Mouse (Mus musculus) thymus, adult 2 months (tissue): ENCODE data around the gene Meioc. TPM values are rescaled to one million over a fixed set of nuclear protein-coding genes. Genes with fewer than 3 reads are reported as not detected.

ENCODE experiments used
- DNase-seq: peaks from one replicate; pipeline ENCODE4 v3.0.0; 2021
- H3K27ac ChIP-seq: fragments of 200-500 bp; 2 replicates; pipeline ENCODE4 v1.5.1; 2012; ENCODE audit warnings: low read length, control low read depth; ENCODE audit not compliant: control insufficient read depth, insufficient read depth
- H3K27me3 ChIP-seq: fragments of 200-500 bp; 2 replicates; pipeline ENCODE4 v1.6.1; 2012; ENCODE audit warnings: mild to moderate bottlenecking, low read length, moderate library complexity, mixed read lengths; ENCODE audit not compliant: control insufficient read depth, insufficient read depth
- H3K36me3 ChIP-seq: fragments of 200-500 bp; 2 replicates; pipeline ENCODE4 v1.6.1; 2012; ENCODE audit warnings: mild to moderate bottlenecking, low read length, moderate library complexity; ENCODE audit not compliant: control insufficient read depth, insufficient read depth
- H3K4me1 ChIP-seq: fragments of 200-500 bp; replicated peaks from 2 replicates; pipeline ENCODE4 v1.6.1; 2012; ENCODE audit warnings: low read length; ENCODE audit not compliant: control insufficient read depth, insufficient read depth
- H3K4me3 ChIP-seq: fragments of 200-500 bp; 2 replicates; pipeline ENCODE4 v1.5.1; 2012; ENCODE audit warnings: mild to moderate bottlenecking, low read length, control low read depth, moderate library complexity; ENCODE audit not compliant: control insufficient read depth, insufficient read depth
- CTCF ChIP-seq: fragments of 200-500 bp; IDR thresholded peaks from 2 replicates; pipeline ENCODE4 v1.5.1; 2012; ENCODE audit warnings: mild to moderate bottlenecking, control low read depth, low read length, moderate library complexity, borderline replicate concordance; ENCODE audit not compliant: control insufficient read depth, poor library complexity, insufficient read depth; ENCODE audit errors: extremely low read depth
- POLR2A ChIP-seq: fragments of 200-500 bp; IDR thresholded peaks from 2 replicates; pipeline ENCODE4 v1.6.1; 2012; ENCODE audit warnings: mild to moderate bottlenecking, low read length, control low read depth, moderate library complexity; ENCODE audit not compliant: control insufficient read depth, poor library complexity, insufficient read depth; ENCODE audit errors: extremely low read depth
- WGBS: fragments of 180-500 bp; shearing (Covaris S2); methylation state at CpG from one replicate; pipeline ENCODE4 v1.1.7; 2018; 5-methylcytosine and 5-hydroxymethylcytosine counted together
- polyA plus RNA-seq: library from polyadenylated mRNA; depleted of rRNA; stranded (reverse); fragments of >200 nt; gene quantifications from 2 replicates; pipeline ENCODE4 v1.2.3, GENCODE M21; 2012; rRNA removed

Gene Meioc
- not detected in 2 replicates for polyA plus RNA-seq

DNA sequence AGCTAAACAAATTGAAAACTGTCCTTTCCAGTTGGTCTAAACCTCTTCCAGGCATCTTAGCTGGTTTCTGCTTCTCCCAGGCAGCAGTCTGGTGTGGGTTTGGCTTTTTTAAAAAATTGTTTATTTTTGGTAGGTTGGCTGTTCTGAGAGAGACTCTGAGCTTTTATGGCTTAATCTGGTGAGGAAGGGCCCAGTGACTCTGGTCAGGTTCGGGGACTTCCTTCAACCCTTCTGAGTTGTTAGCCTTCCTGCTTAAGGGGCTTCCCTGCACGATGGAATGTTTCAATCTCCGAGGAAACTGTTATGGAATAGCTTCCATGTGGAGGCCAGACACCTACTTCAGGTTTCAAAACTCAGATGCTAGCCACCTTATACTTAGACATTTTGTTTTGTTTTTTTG lies at the start of gene Meioc:
TSS of gene Meioc (plus strand) at position 301 of the 400 bp plus-strand sequence.
- Histone ChIP-seq H3K27ac (no peak within 1 kb of the TSS), H3K4me3 (no peak within 1 kb of the TSS), H3K36me3 (no peaks in the 10 kb centered on the region), H3K4me1 (no peaks in the 10 kb centered on the region), H3K27me3 (peaks cover 9% of the 10 kb centered on the region)
- no peak for DNase-seq
- TF ChIP-seq POLR2A: no peak
- TF ChIP-seq CTCF: no peak
- WGBS: 71% methylated on average over 3 of the region's 3 CpGs

DNA sequence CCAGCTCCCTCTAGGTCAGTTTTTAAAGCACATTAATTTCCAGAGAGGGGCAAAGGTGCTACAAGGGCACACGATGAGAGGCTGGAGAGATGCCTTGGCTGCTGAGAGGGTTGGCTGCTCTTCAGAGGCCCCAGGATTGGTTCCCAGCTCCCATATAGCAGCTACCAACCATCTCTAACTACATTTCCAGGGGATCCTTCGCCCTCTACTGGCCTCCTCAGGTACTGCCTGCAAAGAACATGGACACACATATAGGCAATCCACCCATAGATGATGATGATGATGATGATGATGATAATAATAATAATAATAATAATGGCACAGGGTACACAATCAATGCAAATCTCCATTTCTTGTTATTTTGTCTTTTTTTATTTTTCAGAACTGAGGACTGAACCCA lies 44.1 kb upstream of the Meioc start:
- H3K4me3 ChIP-seq: no peak overlapping the region
- H3K36me3 ChIP-seq: no peaks in the 10 kb centered on the region
- no peak for TF ChIP-seq CTCF
- TF ChIP-seq POLR2A: no peak
- no peaks in the 10 kb centered on the region for H3K4me1 ChIP-seq
- H3K27ac ChIP-seq: no peak overlapping the region
- no peaks in the 10 kb centered on the region for H3K27me3 ChIP-seq
- 64% methylated on average over 2 of the region's 2 CpGs for WGBS
- DNase-seq: no peak

DNA sequence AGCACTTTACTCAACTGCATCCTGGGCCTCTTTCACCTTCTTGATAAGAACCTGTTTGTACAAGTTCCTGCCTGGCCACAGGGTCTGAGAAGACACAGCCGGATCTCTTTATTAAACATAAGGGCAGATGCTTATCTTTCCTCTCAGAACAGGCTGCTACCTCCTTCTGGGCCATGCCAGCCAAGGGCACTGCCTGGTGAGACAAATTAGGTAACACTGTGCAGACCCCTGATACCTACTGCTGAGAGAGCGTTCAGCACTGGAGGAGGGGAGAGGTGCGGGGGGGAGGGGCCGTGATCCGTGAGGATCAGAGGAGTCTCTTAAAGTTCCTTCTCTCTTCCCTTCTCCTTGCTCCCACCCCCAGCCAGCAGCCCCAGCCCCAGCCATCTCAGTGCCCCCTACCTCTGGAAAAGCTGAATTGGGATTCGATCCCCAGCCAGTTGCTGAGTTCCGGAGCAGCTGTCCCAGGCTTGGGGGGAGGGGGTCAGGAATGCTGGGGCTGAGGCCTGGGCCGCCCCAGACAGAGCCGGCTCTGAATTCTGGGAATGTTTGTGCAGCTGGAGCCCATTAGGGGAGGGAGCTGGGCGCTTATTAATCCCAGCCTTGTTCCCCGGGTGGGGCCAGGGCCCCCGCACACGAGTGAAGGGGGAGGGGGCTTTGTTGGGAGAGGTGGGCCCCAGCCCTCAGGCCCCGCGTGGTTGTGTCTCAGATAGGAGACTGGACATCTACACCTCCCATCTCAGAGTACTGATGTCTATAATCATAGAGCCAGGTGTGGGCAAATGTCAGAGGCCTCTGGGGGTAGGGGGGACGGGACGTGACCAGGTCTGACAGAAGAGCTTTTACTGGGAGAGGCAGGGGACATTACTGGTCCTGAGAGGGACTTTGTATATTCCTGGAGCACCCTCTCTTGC lies 39.4 kb upstream of the Meioc start:
- WGBS: 73% methylated on average over 17 of the region's 17 CpGs
- no peak for DNase-seq

DNA sequence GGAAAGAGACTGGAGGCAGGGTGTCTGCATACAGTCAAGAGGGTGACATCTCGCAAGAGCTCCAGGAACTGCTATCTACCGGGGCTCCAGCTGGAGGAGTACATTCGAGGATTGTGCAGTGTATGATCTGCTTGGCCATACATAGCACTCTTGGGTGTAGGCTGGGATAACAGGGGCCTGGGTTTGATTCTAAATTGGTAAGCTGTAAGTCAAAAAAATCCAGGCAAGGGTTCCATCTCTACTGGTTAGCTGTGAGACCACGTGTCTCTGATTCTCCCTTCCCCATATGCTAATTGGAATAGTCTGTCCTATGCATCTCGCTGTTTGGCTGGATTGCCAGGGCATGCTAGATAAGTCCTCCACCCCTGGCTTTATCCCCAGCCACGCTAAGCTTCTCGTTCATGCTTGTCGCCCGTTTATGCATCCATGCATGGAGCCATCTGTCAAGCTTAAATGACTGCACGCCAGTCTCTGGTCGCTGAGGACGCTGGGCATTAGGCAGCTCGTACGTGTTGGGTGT lies 38.6 kb upstream of the Meioc start:
- TF ChIP-seq CTCF (no peak), POLR2A (no peak)
- Histone ChIP-seq H3K4me1 (no peaks in the 10 kb centered on the region), H3K4me3 (no peak overlapping the region), H3K27me3 (no peaks in the 10 kb centered on the region), H3K27ac (no peak overlapping the region), H3K36me3 (no peaks in the 10 kb centered on the region)
- DNase-seq: no peak
- 91% methylated on average over 14 of the region's 14 CpGs for WGBS

More for the DNA sequence above, 39.4 kb upstream of the Meioc start:
- no peaks in the 10 kb centered on the region for H3K4me1 ChIP-seq
- H3K4me3 ChIP-seq: no peak overlapping the region
- TF ChIP-seq POLR2A (no peak), CTCF (no peak)
- H3K36me3 ChIP-seq: no peaks in the 10 kb centered on the region
- H3K27ac ChIP-seq: no peak overlapping the region
- no peaks in the 10 kb centered on the region for H3K27me3 ChIP-seq

DNA sequence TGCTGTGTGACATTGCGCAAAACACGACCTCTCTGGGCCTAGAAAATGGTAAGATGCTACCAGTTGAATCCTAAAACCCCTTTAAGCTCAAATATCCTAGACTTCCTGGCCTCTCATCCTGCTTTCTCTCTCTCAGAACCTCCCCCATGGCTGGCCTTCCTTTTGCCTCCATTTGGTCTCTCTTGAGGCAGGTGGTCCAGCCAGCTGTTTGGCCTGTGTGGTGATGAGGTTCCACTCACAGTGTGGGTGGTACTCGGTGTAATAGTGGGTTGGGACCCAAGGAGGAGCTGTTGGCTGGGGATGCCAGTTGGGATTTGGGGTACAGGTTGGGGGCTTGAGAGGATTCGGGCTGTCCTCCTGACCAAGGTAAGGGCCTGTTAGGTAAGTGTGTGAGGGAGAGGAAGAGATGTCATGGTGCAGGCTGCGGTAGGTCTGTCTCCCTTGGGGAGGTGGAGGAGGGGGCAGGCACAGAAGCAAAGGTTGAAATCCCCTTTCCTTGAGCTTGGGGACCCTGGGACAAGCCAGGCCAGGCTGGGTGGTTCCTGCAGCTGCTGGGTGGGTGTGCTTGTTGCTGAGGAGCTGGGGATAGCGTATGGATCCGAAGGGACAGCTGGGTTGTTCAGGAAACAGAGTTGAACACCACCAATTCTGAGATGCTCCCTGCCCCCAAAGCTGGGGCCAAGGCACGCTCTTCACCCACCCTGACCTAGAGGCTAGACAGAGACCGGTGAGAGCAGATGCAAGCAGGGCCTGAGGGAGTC lies 36.2 kb upstream of the Meioc start:
- TF ChIP-seq CTCF: no peak
- no peak for TF ChIP-seq POLR2A
- no peak for DNase-seq
- Histone ChIP-seq H3K36me3 (no peaks in the 10 kb centered on the region), H3K4me1 (no peaks in the 10 kb centered on the region), H3K27me3 (no peaks in the 10 kb centered on the region), H3K27ac (no peak overlapping the region), H3K4me3 (no peak overlapping the region)
- WGBS: 90% methylated on average over 9 of the region's 9 CpGs

DNA sequence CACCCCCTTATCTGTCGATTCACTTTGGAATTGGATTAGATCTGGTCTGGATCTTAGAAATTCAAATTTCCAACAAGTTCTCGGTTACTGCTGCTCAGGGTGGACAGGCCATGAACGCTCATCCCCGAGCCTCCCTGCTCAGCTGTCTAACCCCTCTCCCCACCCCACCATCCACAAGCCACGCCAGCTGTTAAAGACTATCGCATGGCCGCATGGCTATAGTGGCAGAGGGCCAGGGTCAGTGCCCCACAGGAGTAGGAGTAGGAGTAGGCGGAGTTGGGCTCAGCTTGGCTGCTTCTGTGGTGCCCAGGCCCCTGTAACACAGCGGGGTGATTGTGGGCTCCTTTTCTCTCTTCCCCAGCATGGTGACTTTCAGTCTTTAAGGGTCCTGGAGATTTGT lies 35.0 kb upstream of the Meioc start:
- H3K4me3 ChIP-seq: no peak overlapping the region
- no peaks in the 10 kb centered on the region for H3K36me3 ChIP-seq
- no peak overlapping the region for H3K27ac ChIP-seq
- no peak for TF ChIP-seq CTCF
- no peak for TF ChIP-seq POLR2A
- no peaks in the 10 kb centered on the region for H3K27me3 ChIP-seq
- no peaks in the 10 kb centered on the region for H3K4me1 ChIP-seq
- 91% methylated on average over 9 of the region's 9 CpGs for WGBS
- no peak for DNase-seq

DNA sequence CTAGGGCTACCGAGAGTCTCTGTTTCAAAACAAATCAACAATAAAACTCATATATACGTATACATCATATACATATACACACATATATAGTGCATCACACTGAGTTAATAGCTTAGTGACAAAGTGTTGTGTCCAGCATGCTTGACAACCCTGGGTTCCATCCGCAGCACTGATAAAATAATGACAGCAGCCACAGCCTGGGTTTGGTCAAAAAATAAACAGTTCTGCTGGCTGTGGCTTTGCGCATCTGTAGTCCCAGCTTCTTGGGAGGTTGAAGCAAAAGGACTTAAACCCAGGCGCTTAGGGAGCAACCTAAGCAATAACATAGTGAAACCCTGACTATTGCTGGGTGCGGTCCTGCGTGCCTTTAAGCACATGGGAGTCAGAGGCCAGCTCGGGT lies 34.1 kb upstream of the Meioc start:
- TF ChIP-seq POLR2A (no peak), CTCF (no peak)
- 94% methylated on average over 8 of the region's 8 CpGs for WGBS
- Histone ChIP-seq H3K27me3 (no peaks in the 10 kb centered on the region), H3K36me3 (no peaks in the 10 kb centered on the region), H3K4me1 (no peaks in the 10 kb centered on the region), H3K27ac (no peak overlapping the region), H3K4me3 (no peak overlapping the region)
- no peak for DNase-seq
